Mouse (Mus musculus) MEL (cell line): ENCODE measurements around the gene Aldh1a2.

ENCODE experiments used
- CTCF ChIP-seq, 3 experiments: IDR thresholded peaks in 2 of 3; conservative IDR thresholded peaks in 1 of 3; 2 replicates each; pipeline ENCODE4 v1.5.1; 2011 to 2012; ENCODE audit warnings: low read length in 3 of 3, low read depth in 2 of 3, mild to moderate bottlenecking in 2 of 3, improper control_type of control experiment in 1 of 3, inconsistent platforms in 1 of 3, mixed read lengths in 1 of 3, moderate library complexity in 1 of 3; ENCODE audit not compliant: control insufficient read depth in 1 of 3, insufficient read depth in 1 of 3, poor library complexity in 1 of 3, severe bottlenecking in 1 of 3
- MAX ChIP-seq: IDR thresholded peaks from 2 replicates; pipeline ENCODE4 v1.6.1; 2011; ENCODE audit warnings: low read length, improper control_type of control experiment
- MXI1 ChIP-seq: IDR thresholded peaks from 2 replicates; pipeline ENCODE4 v1.6.1; 2011; ENCODE audit warnings: mild to moderate bottlenecking, low read depth, low read length, improper control_type of control experiment
- POLR2AphosphoS2 ChIP-seq: IDR thresholded peaks from 2 replicates; pipeline ENCODE4 v1.6.1; 2011; ENCODE audit warnings: low read length, improper control_type of control experiment
- SMC3 ChIP-seq: IDR thresholded peaks from 2 replicates; pipeline ENCODE4 v1.6.1; 2011; ENCODE audit warnings: low read depth, low read length, improper control_type of control experiment

DNA sequence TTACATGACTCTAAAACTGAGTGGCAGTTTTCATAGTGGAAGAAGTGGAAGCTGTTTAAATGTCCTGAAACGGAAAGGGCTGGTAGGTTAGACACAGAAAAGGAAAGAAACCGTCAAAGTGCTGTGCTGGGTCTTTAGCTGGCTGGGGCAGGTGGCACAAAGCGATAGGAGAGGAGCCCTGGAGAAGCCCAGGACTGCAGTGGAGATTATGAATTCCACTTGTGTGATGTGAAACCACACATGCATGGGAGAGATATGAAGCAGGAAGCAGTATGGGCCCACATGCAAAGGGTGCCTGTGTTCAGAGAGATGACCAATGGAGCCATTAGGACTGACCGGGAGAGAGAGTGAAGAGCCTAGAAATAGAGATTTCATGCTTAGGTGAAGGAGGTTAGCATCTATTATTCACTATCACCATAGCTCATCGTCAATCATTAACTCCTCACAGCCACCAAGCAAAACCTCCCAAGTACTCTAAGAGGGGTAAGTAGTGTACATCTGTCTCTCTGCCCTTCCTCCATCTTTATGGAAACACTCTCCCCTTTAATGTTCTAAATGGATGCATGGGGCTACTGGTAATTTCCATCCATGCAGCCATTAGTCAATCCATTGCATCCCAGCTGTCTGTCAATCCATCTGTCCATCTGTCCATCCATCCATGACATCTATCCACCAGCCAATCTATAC, 49.4 kb upstream of the Aldh1a2 start:
- TF ChIP-seq SMC3 (no peak), MXI1 (peak; percentile 37; the same call in 1 of the 2 replicates), MAX (peak; percentile 57), CTCF (IDR thresholded peaks at IDR 0.05 in 2 of 3, conservative IDR thresholded peaks at IDR 0.05 in 1 of 3; ENCODE audit: control insufficient read depth in 1 of 3, insufficient read depth in 1 of 3, low read depth in 2 of 3, low read length in 3 of 3, poor library complexity in 1 of 3, severe bottlenecking in 1 of 3) (no peak), POLR2AphosphoS2 (no peak)
